Mouse (Mus musculus): ENCODE measurements around the gene Tmem150a. TPM values are rescaled to one million over a fixed set of nuclear protein-coding genes. Genes with fewer than 3 reads are reported as not detected.
A peak's percentile ranks its signal among the peaks of the same experiment; 100 is the strongest.

The Tmem150a gene
- polyA plus RNA-seq, 1 experiment from 2014 or later: 16.4 TPM

GRCm38 (mm10) chr6:72359343-72359742 is 4.1 kb downstream of the Tmem150a start:
- Histone ChIP-seq H3K36me3 (ENCODE audit: control insufficient read depth, insufficient read depth, low read length) (0 out of 2 replicates have a peak, but pooled peaks cover 2% of the 10 kb centered on the region), H3K4me3 (ENCODE audit: low read length) (no peak overlapping the region), H3K27me3 (replicated peaks; ENCODE audit: control insufficient read depth, insufficient read depth, low read length) (no peaks in the 10 kb centered on the region), H3K4me1 (ENCODE audit: control insufficient read depth, insufficient read depth, low read length) (peaks cover 47% of the 10 kb centered on the region), H3K27ac (ENCODE audit: low read length) (no peak overlapping the region), H3K4me2 (ENCODE audit: low read depth, low read length) (no peak overlapping the region), H3K9me3 (ENCODE audit: control insufficient read depth, low read length) (no peaks in the 10 kb centered on the region), H3K9ac (ENCODE audit: low read depth, low read length) (no peak overlapping the region)
- WGBS: 75% methylated on average over 2 of the region's 2 CpGs
- ATAC-seq: no peak

GRCm38 (mm10) chr6:72359891-72360598 is 4.8 kb downstream of the Tmem150a start:
- Histone ChIP-seq H3K9me3 (ENCODE audit: control insufficient read depth, low read length) (no peaks in the 10 kb centered on the region), H3K9ac (ENCODE audit: low read depth, low read length) (peak overlapping the region; percentile 50), H3K27me3 (replicated peaks; ENCODE audit: control insufficient read depth, insufficient read depth, low read length) (no peaks in the 10 kb centered on the region), H3K4me3 (ENCODE audit: low read length) (peak overlapping the region; percentile 21), H3K27ac (ENCODE audit: low read length) (peak overlapping the region; percentile 82), H3K4me2 (ENCODE audit: low read depth, low read length) (peak overlapping the region; percentile 71), H3K4me1 (ENCODE audit: control insufficient read depth, insufficient read depth, low read length) (peaks cover 43% of the 10 kb centered on the region), H3K36me3 (ENCODE audit: control insufficient read depth, insufficient read depth, low read length) (0 out of 2 replicates have a peak, but pooled peaks cover 2% of the 10 kb centered on the region)
- WGBS: 66% methylated on average over 11 of the region's 11 CpGs
- no peak for ATAC-seq

GRCm38 (mm10) chr6:72360599-72360935 is 5.3 kb downstream of the Tmem150a start:
- Histone ChIP-seq H3K27ac (ENCODE audit: low read length) (peak overlapping the region; percentile 82), H3K4me1 (ENCODE audit: control insufficient read depth, insufficient read depth, low read length) (peaks cover 43% of the 10 kb centered on the region), H3K4me3 (ENCODE audit: low read length) (peak overlapping the region; percentile 69), H3K9me3 (ENCODE audit: control insufficient read depth, low read length) (no peaks in the 10 kb centered on the region), H3K27me3 (replicated peaks; ENCODE audit: control insufficient read depth, insufficient read depth, low read length) (no peaks in the 10 kb centered on the region), H3K9ac (ENCODE audit: low read depth, low read length) (peak overlapping the region; percentile 50), H3K4me2 (ENCODE audit: low read depth, low read length) (peak overlapping the region; percentile 71), H3K36me3 (ENCODE audit: control insufficient read depth, insufficient read depth, low read length) (0 out of 2 replicates have a peak, but pooled peaks cover 2% of the 10 kb centered on the region)
- 42% methylated on average over 7 of the region's 7 CpGs for WGBS
- ATAC-seq: no peak

- Histone ChIP-seq H3K36me3 (ENCODE audit: control insufficient read depth, insufficient read depth, low read length) (0 out of 2 replicates have a peak, but pooled peaks cover 2% of the 10 kb centered on the region), H3K4me3 (ENCODE audit: low read length) (peak overlapping the region; percentile 69), H3K27me3 (replicated peaks; ENCODE audit: control insufficient read depth, insufficient read depth, low read length) (no peaks in the 10 kb centered on the region), H3K4me2 (ENCODE audit: low read depth, low read length) (peak overlapping the region; percentile 71), H3K9ac (ENCODE audit: low read depth, low read length) (peak overlapping the region; percentile 75), H3K9me3 (ENCODE audit: control insufficient read depth, low read length) (no peaks in the 10 kb centered on the region), H3K27ac (ENCODE audit: low read length) (0 out of 2 replicates have a peak overlapping the region, but pooled peaks have one; percentile 14), H3K4me1 (ENCODE audit: control insufficient read depth, insufficient read depth, low read length) (peaks cover 40% of the 10 kb centered on the region)
- no peak for ATAC-seq
- WGBS: 43% methylated on average over 5 of the region's 5 CpGs
Observed at GRCm38 (mm10) chr6:72361121-72361551, 5.9 kb downstream of the Tmem150a start.

- Histone ChIP-seq H3K9me3 (ENCODE audit: control insufficient read depth, low read length) (no peaks in the 10 kb centered on the region), H3K4me2 (ENCODE audit: low read depth, low read length) (peak overlapping the region; percentile 76), H3K27me3 (replicated peaks; ENCODE audit: control insufficient read depth, insufficient read depth, low read length) (no peaks in the 10 kb centered on the region), H3K27ac (ENCODE audit: low read length) (peak overlapping the region; percentile 67), H3K9ac (ENCODE audit: low read depth, low read length) (peak overlapping the region; percentile 75), H3K4me1 (ENCODE audit: control insufficient read depth, insufficient read depth, low read length) (peaks cover 33% of the 10 kb centered on the region), H3K4me3 (ENCODE audit: low read length) (peak overlapping the region; percentile 69), H3K36me3 (ENCODE audit: control insufficient read depth, insufficient read depth, low read length) (0 out of 2 replicates have a peak, but pooled peaks cover 2% of the 10 kb centered on the region)
- under 1% methylated on average over 42 of the region's 42 CpGs for WGBS
- peak; percentile 97 for ATAC-seq
Observed at GRCm38 (mm10) chr6:72362132-72363028, 7.1 kb downstream of the Tmem150a start.

GRCm38 (mm10) chr6:72364009-72364408 is 8.8 kb downstream of the Tmem150a start:
- Histone ChIP-seq H3K27me3 (replicated peaks; ENCODE audit: control insufficient read depth, insufficient read depth, low read length) (no peaks in the 10 kb centered on the region), H3K36me3 (ENCODE audit: control insufficient read depth, insufficient read depth, low read length) (no peaks in the 10 kb centered on the region), H3K4me2 (ENCODE audit: low read depth, low read length) (no peak overlapping the region), H3K9me3 (ENCODE audit: control insufficient read depth, low read length) (no peaks in the 10 kb centered on the region), H3K4me1 (ENCODE audit: control insufficient read depth, insufficient read depth, low read length) (peaks cover 21% of the 10 kb centered on the region), H3K27ac (ENCODE audit: low read length) (no peak overlapping the region), H3K4me3 (ENCODE audit: low read length) (no peak overlapping the region), H3K9ac (ENCODE audit: low read depth, low read length) (no peak overlapping the region)
- no peak for ATAC-seq
- WGBS: 41% methylated on average over 7 of the region's 7 CpGs

- 55% methylated on average over 6 of the region's 6 CpGs for WGBS
- ATAC-seq: no peak
Observed at GRCm38 (mm10) chr6:72364985-72365384, 9.7 kb downstream of the Tmem150a start.

GRCm38 (mm10) chr6:72366304-72366703 is 11.1 kb downstream of the Tmem150a start:
- H3K9me3 ChIP-seq (ENCODE audit: control insufficient read depth, low read length): no peaks in the 10 kb centered on the region
- no peaks in the 10 kb centered on the region for H3K36me3 ChIP-seq (ENCODE audit: control insufficient read depth, insufficient read depth, low read length)
- no peak overlapping the region for H3K9ac ChIP-seq (ENCODE audit: low read depth, low read length)
- ATAC-seq: no peak
- H3K27me3 ChIP-seq (replicated peaks; ENCODE audit: control insufficient read depth, insufficient read depth, low read length): no peaks in the 10 kb centered on the region
- no peak overlapping the region for H3K27ac ChIP-seq (ENCODE audit: low read length)
- no peak overlapping the region for H3K4me3 ChIP-seq (ENCODE audit: low read length)
- 69% methylated on average over 3 of the region's 3 CpGs for WGBS
- H3K4me1 ChIP-seq (ENCODE audit: control insufficient read depth, insufficient read depth, low read length): peaks cover 15% of the 10 kb centered on the region
- H3K4me2 ChIP-seq (ENCODE audit: low read depth, low read length): no peak overlapping the region

More at GRCm38 (mm10) chr6:72364985-72365384, 9.7 kb downstream of the Tmem150a start:
- no peak overlapping the region for H3K9ac ChIP-seq (ENCODE audit: low read depth, low read length)
- no peaks in the 10 kb centered on the region for H3K27me3 ChIP-seq (replicated peaks; ENCODE audit: control insufficient read depth, insufficient read depth, low read length)
- H3K36me3 ChIP-seq (ENCODE audit: control insufficient read depth, insufficient read depth, low read length): no peaks in the 10 kb centered on the region
- H3K4me3 ChIP-seq (ENCODE audit: low read length): no peak overlapping the region
- peaks cover 16% of the 10 kb centered on the region for H3K4me1 ChIP-seq (ENCODE audit: control insufficient read depth, insufficient read depth, low read length)
- no peaks in the 10 kb centered on the region for H3K9me3 ChIP-seq (ENCODE audit: control insufficient read depth, low read length)
- no peak overlapping the region for H3K4me2 ChIP-seq (ENCODE audit: low read depth, low read length)
- no peak overlapping the region for H3K27ac ChIP-seq (ENCODE audit: low read length)

- H3K9me3 ChIP-seq (ENCODE audit: control insufficient read depth, low read length): no peaks in the 10 kb centered on the region
- H3K27me3 ChIP-seq (replicated peaks; ENCODE audit: control insufficient read depth, insufficient read depth, low read length): no peaks in the 10 kb centered on the region
- no peak for ATAC-seq
- peaks cover 13% of the 10 kb centered on the region; the same call in 1 of the 2 replicates for H3K4me1 ChIP-seq (ENCODE audit: control insufficient read depth, insufficient read depth, low read length)
- H3K9ac ChIP-seq (ENCODE audit: low read depth, low read length): no peak within 1 kb of the TSS
- no peak within 1 kb of the TSS for H3K27ac ChIP-seq (ENCODE audit: low read length)
- H3K4me3 ChIP-seq (ENCODE audit: low read length): no peak within 1 kb of the TSS
- H3K4me2 ChIP-seq (ENCODE audit: low read depth, low read length): no peak within 1 kb of the TSS
- 67% methylated on average over 4 of the region's 4 CpGs for WGBS
- no peaks in the 10 kb centered on the region for H3K36me3 ChIP-seq (ENCODE audit: control insufficient read depth, insufficient read depth, low read length)
Observed at GRCm38 (mm10) chr6:72366844-72367443, 11.7 kb downstream of the Tmem150a start, which contains the start of gene Rnf181. TSS of gene Rnf181 (minus strand) at chr6:72366956.

All from intestine, embryonic 16.5 days (tissue).